Mouse (Mus musculus) small intestine, adult 2 months (tissue): ENCODE data around the gene Slc6a16.

Source experiments
- CTCF ChIP-seq: fragments of 200-500 bp; IDR thresholded peaks from 2 replicates; pipeline ENCODE4 v1.5.1; 2012; ENCODE audit warnings: low read depth, mild to moderate bottlenecking, control low read depth, inconsistent platforms, low read length, moderate library complexity, mixed read lengths; ENCODE audit not compliant: insufficient replicate concordance, insufficient read length; ENCODE audit errors: extremely low read depth
- POLR2A ChIP-seq: fragments of 200-500 bp; IDR thresholded peaks from 2 replicates; pipeline ENCODE4 v1.6.1; 2012; ENCODE audit warnings: low read depth, mild to moderate bottlenecking, control low read depth, inconsistent platforms, low read length, moderate library complexity

DNA sequence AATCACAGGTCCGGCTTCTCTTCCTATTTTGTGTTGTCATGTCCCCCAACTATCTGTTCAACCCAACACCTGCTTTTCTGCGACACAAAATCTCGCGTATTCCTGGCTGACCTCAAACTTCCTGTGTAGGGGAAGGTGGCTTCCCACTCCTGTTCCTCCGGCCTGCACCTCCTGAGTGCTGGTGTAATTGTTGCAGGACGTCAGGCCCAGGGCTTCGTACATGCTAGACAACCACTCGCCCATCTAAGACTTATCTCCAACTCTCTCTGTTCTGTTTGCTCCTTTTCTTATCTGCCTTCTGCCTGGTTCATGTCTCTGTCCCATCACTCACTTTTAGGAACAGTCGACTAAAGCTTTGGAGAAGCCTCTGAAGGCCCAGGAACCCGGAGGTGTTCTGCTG lies 29.8 kb upstream of the Slc6a16 start:
- TF ChIP-seq CTCF (no peak), POLR2A (no peak)
